Mouse (Mus musculus) brain, embryonic 18.5 days (tissue): ENCODE data around the gene Zbtb20.

Source experiments
- DNase-seq: peaks from one replicate; pipeline ENCODE4 v3.0.0-alpha.2; 2012; ENCODE audit warnings: low read depth, low spot score

The Zbtb20 gene

GRCm38 (mm10) chr16:43360838-43361480 lies 485.3 kb downstream of the Zbtb20 start:
- DNase-seq: no peak

DNA sequence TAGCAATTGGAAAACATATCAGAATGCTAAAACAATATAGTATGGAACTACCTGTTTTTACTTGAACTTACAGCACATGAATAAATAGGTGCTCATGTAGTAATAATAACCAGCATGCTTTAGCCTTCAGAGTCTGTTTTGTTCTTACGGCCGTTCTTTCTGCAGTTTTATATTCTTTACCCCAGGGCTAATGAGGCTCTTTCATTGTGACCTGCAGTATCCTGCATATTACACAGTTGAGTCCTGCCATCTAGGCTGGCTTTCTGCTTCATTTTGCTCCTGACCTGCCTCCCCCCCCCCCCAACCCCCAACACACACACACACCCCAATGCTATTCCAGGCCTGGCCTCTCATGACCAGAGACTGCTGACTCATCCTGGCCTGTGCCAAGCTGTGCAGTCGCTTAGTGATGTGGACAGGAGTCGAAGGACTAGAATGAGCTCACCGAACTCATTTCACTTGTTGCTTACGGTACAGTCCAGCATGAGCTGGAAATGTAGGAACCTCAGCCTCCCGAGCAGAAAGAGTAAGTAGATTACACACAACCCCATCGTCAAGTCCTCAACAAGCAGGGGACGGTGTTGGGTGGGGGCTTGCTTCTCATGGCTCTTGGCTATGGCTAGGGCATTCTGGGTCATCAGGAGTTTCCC lies 487.1 kb downstream of the Zbtb20 start:
- no peak for DNase-seq

- no peak for DNase-seq
Measured at GRCm38 (mm10) chr16:43363316-43363715, 487.6 kb downstream of the Zbtb20 start.

DNA sequence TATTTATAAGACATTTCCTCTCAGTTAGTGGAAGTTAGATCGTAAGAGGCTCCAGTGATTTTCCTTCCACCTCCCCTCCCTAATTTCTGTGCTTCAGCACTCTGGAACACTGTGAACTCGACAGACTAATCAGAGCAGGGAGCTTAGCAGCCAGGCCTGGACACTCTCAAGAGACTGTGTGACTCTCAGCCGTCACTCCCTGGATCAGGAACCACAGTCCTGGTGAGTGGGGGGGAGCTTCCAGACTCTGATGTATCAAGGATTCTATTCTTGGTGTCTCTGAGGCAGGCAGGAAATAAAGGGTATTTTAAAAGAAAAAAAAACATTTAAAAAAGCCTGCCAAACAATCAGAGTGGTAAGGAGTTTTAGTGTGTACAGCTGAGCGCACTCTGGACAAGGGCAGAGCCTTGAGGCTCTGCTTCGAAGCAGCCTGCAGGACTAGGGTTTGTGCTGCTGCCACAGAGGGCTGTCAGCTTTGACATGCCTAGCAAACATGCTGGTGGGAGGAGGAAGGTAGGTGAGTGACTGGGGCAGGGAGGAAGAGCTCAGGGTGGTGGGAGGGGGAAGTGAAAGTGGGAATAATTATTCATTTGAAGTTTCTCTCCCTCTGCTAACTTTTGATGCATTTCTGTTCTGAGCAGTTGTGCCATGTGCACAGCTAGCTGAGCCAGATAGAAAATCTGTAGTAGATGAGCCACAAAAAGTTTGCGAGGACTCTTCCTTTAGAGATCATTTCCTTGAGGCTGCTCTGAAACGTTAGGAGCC lies 488.3 kb downstream of the Zbtb20 start:
- no peak for DNase-seq

- no peak for DNase-seq
Measured at GRCm38 (mm10) chr16:43364516-43364910, 488.8 kb downstream of the Zbtb20 start.

DNA sequence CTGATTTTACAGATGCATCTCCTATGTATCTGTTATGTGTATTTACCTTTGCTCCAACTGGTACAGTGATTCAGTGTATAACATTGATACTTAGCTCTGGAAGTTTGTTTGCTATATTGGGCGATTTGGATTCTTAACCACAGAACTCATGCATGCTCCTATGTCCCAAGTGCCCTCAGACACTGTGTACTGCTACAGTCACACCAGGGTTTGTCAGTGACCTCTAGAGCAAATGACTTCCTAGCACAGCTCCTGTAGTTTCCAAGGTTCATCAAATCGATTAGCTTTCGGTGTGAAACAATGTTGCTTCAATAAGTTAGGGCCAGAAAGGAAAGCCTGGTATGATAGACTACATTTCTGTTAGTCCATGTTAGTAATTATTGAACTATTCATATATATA lies 489.6 kb downstream of the Zbtb20 start:
- DNase-seq: no peak

GRCm38 (mm10) chr16:43370496-43371020 lies 494.9 kb downstream of the Zbtb20 start:
- DNase-seq: no peak

- DNase-seq: no peak
Measured at GRCm38 (mm10) chr16:43376782-43377181, 501.1 kb downstream of the Zbtb20 start.

GRCm38 (mm10) chr16:43379351-43380325 lies 504.0 kb downstream of the Zbtb20 start:
- DNase-seq: no peak

DNA sequence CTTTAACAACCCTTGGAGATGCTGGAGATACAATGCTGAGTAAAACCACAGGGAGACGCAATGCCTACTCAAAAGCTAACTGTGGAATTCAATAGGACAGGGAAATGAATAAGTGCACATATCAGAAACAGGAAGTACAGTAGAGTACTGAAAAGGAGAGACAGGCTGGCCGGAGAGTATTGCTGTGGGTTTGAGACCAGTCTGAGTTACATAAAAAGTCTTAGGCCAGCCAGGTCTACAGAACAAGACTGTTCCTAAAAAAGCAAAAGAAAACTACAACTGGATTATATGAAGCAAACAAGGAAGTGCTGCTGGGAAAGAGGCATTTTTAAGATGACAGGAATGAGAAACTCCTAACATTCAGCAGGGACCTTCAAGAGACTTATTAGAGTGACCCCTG lies 505.5 kb downstream of the Zbtb20 start:
- DNase-seq: no peak

GRCm38 (mm10) chr16:43383149-43383740 lies 507.6 kb downstream of the Zbtb20 start:
- DNase-seq: no peak

DNA sequence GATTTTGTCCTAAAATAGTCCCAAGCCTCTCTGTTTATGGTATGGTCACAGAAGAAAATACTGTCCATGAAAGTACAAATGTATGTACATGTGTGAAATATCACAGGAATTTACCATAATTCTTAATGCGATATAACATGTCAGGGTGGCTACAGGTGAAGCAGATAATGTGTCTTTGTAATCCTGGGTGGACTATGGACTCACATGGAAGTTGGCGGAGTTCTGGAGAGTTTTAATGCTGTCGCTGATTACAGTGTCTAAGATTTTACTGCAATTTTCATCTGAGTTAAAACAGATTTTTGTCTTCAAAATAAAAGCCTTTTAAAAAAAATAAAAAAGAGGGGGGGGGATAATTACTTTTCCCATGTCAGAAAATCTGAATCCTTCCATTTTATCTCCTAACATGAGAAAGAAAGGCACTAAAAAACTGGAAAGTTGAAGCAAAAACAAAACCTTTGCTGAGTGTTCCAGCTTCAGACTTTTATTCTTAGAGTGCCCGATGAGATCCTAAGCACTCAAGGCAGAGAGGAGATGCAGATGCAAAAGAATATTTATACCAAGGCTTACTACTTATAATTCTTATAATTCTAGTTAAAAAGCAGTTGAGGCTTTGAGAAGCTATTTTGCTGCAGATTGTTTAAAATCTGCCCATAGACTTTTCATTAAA lies 509.4 kb downstream of the Zbtb20 start:
- no peak for DNase-seq

- DNase-seq: no peak
Measured at GRCm38 (mm10) chr16:43385620-43386210, 510.0 kb downstream of the Zbtb20 start.

GRCm38 (mm10) chr16:43386426-43386825 lies 510.7 kb downstream of the Zbtb20 start:
- DNase-seq: no peak

GRCm38 (mm10) chr16:43388389-43388788 lies 512.7 kb downstream of the Zbtb20 start:
- no peak for DNase-seq

GRCm38 (mm10) chr16:43390387-43390786 lies 514.7 kb downstream of the Zbtb20 start:
- no peak for DNase-seq

- DNase-seq: no peak
Measured at GRCm38 (mm10) chr16:43393382-43393781, 517.7 kb downstream of the Zbtb20 start.

GRCm38 (mm10) chr16:43394013-43394568 lies 518.4 kb downstream of the Zbtb20 start:
- DNase-seq: no peak

DNA sequence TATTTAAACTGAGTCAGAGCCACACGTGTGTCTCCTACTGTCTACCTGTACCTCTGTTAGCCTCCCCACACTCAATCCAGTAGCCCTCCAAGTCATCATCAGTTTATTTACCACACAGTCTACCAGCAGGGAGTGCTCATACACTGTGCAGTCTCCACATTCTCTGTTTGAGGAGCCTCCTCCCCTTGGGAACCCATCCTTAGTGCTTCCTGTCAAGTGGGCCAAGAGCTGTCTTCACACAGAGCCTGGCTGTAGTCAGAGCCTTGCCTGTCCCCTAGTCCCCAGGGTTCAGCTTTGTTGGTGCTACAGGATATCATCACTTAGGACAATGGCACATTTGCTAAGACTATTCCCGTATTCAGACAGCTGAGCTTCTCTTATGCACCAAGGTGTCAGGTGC lies 519.1 kb downstream of the Zbtb20 start:
- no peak for DNase-seq
